Mouse (Mus musculus) stomach, postnatal 0 days (tissue): ENCODE data around the gene Selenom. TPM values are rescaled to one million over a fixed set of nuclear protein-coding genes. Genes with fewer than 3 reads are reported as not detected.

Experiments used
- ATAC-seq: fragments of 200-750 bp; cut with Nextera tagmentation; 2 replicates; pipeline ENCODE4 v1.8.0; 2017; ENCODE audit not compliant: low FRiP score, low TSS enrichment
- DNase-seq: peaks from one replicate; pipeline ENCODE4 v3.0.0-alpha.2; 2016; ENCODE audit warnings: low spot score
- H3K27ac ChIP-seq: fragments of 300-500 bp; sonication (generic); replicated peaks from 2 replicates; pipeline ENCODE4 v1.5.1; 2014; ENCODE audit warnings: mild to moderate bottlenecking, control low read depth
- H3K27me3 ChIP-seq: fragments of 300-500 bp; sonication (generic); 2 replicates; pipeline ENCODE4 v1.6.1; 2014; ENCODE audit warnings: low read length; ENCODE audit not compliant: control insufficient read depth, insufficient read depth
- H3K36me3 ChIP-seq: fragments of 300-500 bp; sonication (generic); 2 replicates; pipeline ENCODE4 v1.6.1; 2014; ENCODE audit warnings: low read length, mixed read lengths; ENCODE audit not compliant: control insufficient read depth, insufficient read depth
- H3K4me1 ChIP-seq: fragments of 300-500 bp; sonication (generic); replicated peaks from 2 replicates; pipeline ENCODE4 v1.6.1; 2014; ENCODE audit warnings: antibody characterized with exemption; ENCODE audit not compliant: control insufficient read depth, insufficient read depth
- H3K4me2 ChIP-seq: fragments of 300-500 bp; sonication (generic); replicated peaks from 2 replicates; pipeline ENCODE4 v1.6.1; 2014; ENCODE audit warnings: low read depth, mild to moderate bottlenecking, control low read depth, moderate library complexity
- H3K4me3 ChIP-seq: fragments of 300-500 bp; sonication (generic); 2 replicates; pipeline ENCODE4 v1.5.1; 2014; ENCODE audit warnings: low read depth, low read length, control low read depth
- H3K9ac ChIP-seq: fragments of 300-500 bp; sonication (generic); 2 replicates; pipeline ENCODE4 v1.6.1; 2014; ENCODE audit warnings: mild to moderate bottlenecking, low read length, control low read depth, mixed read lengths
- H3K9me3 ChIP-seq: fragments of 300-500 bp; sonication (generic); 2 replicates; pipeline ENCODE4 v1.6.1; 2016; ENCODE audit warnings: low read length; ENCODE audit not compliant: control insufficient read depth
- CTCF ChIP-seq: IDR thresholded peaks from 2 replicates; pipeline ENCODE4 v1.5.1; 2016; ENCODE audit warnings: antibody characterized with exemption, low read depth, mild to moderate bottlenecking, moderate library complexity
- EP300 ChIP-seq: optimal IDR thresholded peaks from 2 replicates; pipeline ENCODE3; 2016; ENCODE audit warnings: antibody characterized with exemption
- WGBS: fragments of 180-500 bp; shearing (Covaris S2); extraction: QIAGEN DNeasy Blood & Tissue Kit; methylation state at CpG from one replicate; pipeline ENCODE4 v1.1.7; 2014; 5-methylcytosine and 5-hydroxymethylcytosine counted together
- polyA plus RNA-seq: library from polyadenylated mRNA; unstranded; fragments of >200 nt; fragmentation: Nextera tagmentation; extraction: Ambion mirVana; gene quantifications from 2 replicates; pipeline ENCODE4 v1.2.1, GENCODE M21; 2015

The Selenom gene
- polyA plus RNA-seq, 1 experiment from 2014 or later: 191 TPM

GRCm38 (mm10) chr11:3544409-3544808 is 29.9 kb downstream of the Selenom start:
- TF ChIP-seq EP300 (no peak), CTCF (peak; percentile 45)
- ATAC-seq: no peak
- 97% methylated on average over 5 of the region's 5 CpGs for WGBS

GRCm38 (mm10) chr11:3545531-3546241 is 31.2 kb downstream of the Selenom start:
- no peaks in the 10 kb centered on the region for H3K27me3 ChIP-seq
- H3K4me3 ChIP-seq: no peak overlapping the region
- no peak overlapping the region for H3K4me2 ChIP-seq
- TF ChIP-seq EP300 (no peak), CTCF (no peak)
- ATAC-seq: peak; percentile 48; the same call in 1 of the 2 replicates
- no peak overlapping the region for H3K9ac ChIP-seq
- H3K4me1 ChIP-seq: peaks cover 6% of the 10 kb centered on the region; the same call in 1 of the 2 replicates
- H3K9me3 ChIP-seq: no peaks in the 10 kb centered on the region
- DNase-seq: no peak
- peak overlapping the region; percentile 59; the same call in 1 of the 2 replicates for H3K27ac ChIP-seq
- 23% methylated on average over 9 of the region's 9 CpGs for WGBS
- no peaks in the 10 kb centered on the region for H3K36me3 ChIP-seq

More at GRCm38 (mm10) chr11:3544409-3544808, 29.9 kb downstream of the Selenom start:
- no peak overlapping the region for H3K9ac ChIP-seq
- H3K27me3 ChIP-seq: no peaks in the 10 kb centered on the region
- no peaks in the 10 kb centered on the region for H3K36me3 ChIP-seq
- no peak overlapping the region for H3K4me3 ChIP-seq
- no peak overlapping the region for H3K4me2 ChIP-seq
- H3K27ac ChIP-seq: no peak overlapping the region
- no peak for DNase-seq
- no peaks in the 10 kb centered on the region for H3K9me3 ChIP-seq
- peaks cover 6% of the 10 kb centered on the region; the same call in 1 of the 2 replicates for H3K4me1 ChIP-seq

GRCm38 (mm10) chr11:3546242-3546562 is 31.7 kb downstream of the Selenom start:
- peak; percentile 39; the same call in 1 of the 2 replicates for ATAC-seq
- no peak overlapping the region for H3K4me3 ChIP-seq
- H3K4me1 ChIP-seq: peaks cover 6% of the 10 kb centered on the region; the same call in 1 of the 2 replicates
- DNase-seq: no peak
- no peaks in the 10 kb centered on the region for H3K27me3 ChIP-seq
- H3K9me3 ChIP-seq: no peaks in the 10 kb centered on the region
- H3K27ac ChIP-seq: peak overlapping the region; percentile 59; the same call in 1 of the 2 replicates
- TF ChIP-seq EP300 (no peak), CTCF (no peak)
- 25% methylated on average over 1 of the region's 1 CpGs for WGBS
- H3K36me3 ChIP-seq: no peaks in the 10 kb centered on the region
- H3K9ac ChIP-seq: no peak overlapping the region
- no peak overlapping the region for H3K4me2 ChIP-seq

- Histone ChIP-seq H3K9me3 (no peaks in the 10 kb centered on the region), H3K9ac (no peak overlapping the region), H3K4me2 (no peak overlapping the region), H3K27me3 (no peaks in the 10 kb centered on the region), H3K36me3 (no peaks in the 10 kb centered on the region), H3K4me1 (peaks cover 6% of the 10 kb centered on the region; the same call in 1 of the 2 replicates), H3K27ac (0 out of 2 replicates have a peak overlapping the region, but pooled peaks have one; percentile 18), H3K4me3 (no peak overlapping the region)
- ATAC-seq (no peak), DNase-seq (no peak)
- 88% methylated on average over 2 of the region's 2 CpGs for WGBS
- TF ChIP-seq CTCF: no peak
- no peak for TF ChIP-seq EP300
These were observed 32.6 kb downstream of the Selenom start for GRCm38 (mm10) chr11:3547047-3547446.

GRCm38 (mm10) chr11:3547969-3548368 is 33.5 kb downstream of the Selenom start:
- ATAC-seq: no peak
- Histone ChIP-seq H3K4me2 (no peak overlapping the region), H3K9me3 (no peaks in the 10 kb centered on the region), H3K9ac (no peak overlapping the region), H3K27ac (no peak overlapping the region), H3K4me3 (no peak overlapping the region), H3K36me3 (no peaks in the 10 kb centered on the region), H3K4me1 (peaks cover 6% of the 10 kb centered on the region; the same call in 1 of the 2 replicates), H3K27me3 (no peaks in the 10 kb centered on the region)
- TF ChIP-seq EP300: no peak
- TF ChIP-seq CTCF: no peak
- WGBS: 41% methylated on average over 6 of the region's 6 CpGs
- no peak for DNase-seq

GRCm38 (mm10) chr11:3548564-3549295 is 34.2 kb downstream of the Selenom start:
- Histone ChIP-seq H3K4me2 (no peak overlapping the region), H3K27ac (no peak overlapping the region), H3K9me3 (no peaks in the 10 kb centered on the region), H3K4me1 (peaks cover 6% of the 10 kb centered on the region; the same call in 1 of the 2 replicates), H3K4me3 (no peak overlapping the region), H3K36me3 (no peaks in the 10 kb centered on the region), H3K27me3 (no peaks in the 10 kb centered on the region), H3K9ac (no peak overlapping the region)
- ATAC-seq (no peak), DNase-seq (no peak)
- TF ChIP-seq CTCF (no peak), EP300 (no peak)
- 81% methylated on average over 3 of the region's 3 CpGs for WGBS
